Mouse (Mus musculus) kidney, postnatal 25 days (tissue): ENCODE measurements at regions not wholly inside any gene's neighbourhood (a gene's known extent, or its start where the extent isn't known, plus 50 kb on each side); places are given as distances from the start of the nearest gene placed in this dataset.

Experiments
- DNase-seq, 2 experiments: peaks; one replicate each; pipeline ENCODE4 v3.0.0; 2021; ENCODE audit warnings: mixed read lengths in 2 of 2

DNA sequence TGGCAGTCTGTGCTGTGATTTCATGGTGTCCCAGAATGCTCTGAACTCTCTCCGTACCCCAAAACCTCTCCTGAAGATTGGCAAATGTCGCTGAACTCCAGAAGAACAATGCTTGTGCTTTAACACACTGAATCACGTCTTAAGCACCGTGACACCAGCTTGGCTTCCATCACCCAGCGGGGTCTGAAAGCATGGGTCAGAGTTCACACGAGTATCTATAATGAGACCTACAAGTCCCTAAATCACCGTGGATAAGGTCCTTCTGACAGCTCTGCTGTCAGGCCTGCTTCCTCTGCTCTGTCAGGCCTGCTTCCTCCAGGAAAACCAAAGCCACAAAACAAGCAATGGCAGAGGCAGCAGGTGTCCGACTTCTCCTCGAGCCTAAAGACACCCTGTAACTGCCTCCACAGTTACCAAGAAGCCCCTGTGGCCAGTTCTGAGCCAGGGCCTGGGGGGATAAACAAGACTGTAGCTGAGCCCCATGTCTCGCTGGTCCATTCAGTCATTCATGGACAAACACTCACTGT lies 229.1 kb upstream of the A430005L14Rik start:
- no peak for DNase-seq

DNA sequence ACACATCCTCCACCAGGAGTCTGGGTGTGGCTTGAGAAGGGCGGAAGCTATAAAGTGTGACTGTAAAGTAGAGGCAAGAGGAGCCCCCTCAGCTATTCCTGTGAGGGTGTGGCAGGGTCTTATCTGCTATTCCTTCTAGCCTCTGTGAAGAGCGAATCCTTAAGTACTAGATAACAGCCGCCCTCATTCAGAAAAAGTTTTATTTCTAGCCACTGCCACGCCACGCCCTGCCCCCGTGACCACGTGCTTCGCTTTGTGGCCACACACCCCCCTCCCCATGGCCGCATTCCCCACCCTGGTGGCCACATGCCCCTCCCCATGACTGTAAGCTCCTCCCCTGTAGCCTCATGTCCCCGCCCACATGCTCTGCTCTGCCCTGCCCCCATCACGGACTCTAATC lies 218.9 kb upstream of the A430005L14Rik start:
- no peak for DNase-seq

DNA sequence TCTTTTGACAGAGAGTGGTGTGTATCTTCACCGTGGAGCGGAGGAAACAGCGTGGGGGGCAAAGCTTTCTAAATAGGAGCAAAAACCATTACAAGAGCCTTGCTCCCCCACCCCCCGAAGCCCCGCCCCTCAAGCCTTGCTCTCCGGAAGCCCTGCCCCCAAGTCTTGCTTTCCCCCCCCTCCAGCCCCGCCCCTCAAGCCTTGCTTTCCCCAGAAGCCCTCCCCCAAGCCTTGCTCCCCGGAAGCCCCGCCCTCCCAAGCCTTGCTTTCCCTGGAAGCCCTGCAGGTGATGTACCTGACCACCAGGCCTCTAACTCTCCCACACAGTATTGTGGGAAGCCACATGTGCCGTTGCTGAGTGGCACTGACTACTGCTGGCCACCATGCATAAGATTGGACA lies 214.8 kb upstream of the A430005L14Rik start:
- no peak for DNase-seq

DNA sequence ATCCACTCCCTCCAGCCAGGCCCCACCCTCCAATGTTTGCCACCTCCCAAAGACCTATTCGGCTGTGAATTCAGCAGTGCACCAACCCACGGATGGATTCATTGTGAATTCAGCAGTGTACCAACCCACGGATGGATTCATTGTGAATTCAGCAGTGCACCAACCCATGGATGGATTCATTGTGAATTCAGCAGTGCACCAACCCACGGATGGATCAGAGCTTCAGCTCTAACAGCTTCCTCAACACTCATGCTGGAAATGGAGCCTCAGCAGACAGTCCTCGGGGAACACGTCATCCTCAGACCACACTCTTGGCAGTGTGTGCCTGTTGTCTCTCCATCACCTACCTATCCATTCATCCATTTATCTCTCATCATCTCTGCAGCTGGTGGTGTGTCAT lies 204.2 kb upstream of the A430005L14Rik start:
- DNase-seq: no peak

DNA sequence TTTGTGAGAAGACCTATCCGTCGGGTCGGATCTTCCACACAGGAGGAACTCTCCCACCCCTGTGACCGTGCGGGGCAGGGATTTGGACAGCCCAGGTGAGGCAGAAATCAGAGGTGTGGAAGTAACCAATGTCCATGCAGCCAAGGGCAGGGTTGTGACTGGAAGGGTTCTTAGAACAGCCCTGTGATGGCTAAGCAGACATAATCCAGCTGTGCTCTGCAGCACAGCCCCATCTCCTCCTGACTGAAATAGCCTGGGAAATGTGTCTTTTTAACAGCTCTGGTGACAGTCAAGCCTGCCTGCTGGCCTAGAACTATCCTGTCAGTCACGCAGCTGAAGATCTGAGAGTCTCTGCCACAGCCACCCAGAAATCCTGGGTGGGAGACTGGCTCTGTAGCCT lies 198.7 kb upstream of the A430005L14Rik start:
- DNase-seq: no peak

DNA sequence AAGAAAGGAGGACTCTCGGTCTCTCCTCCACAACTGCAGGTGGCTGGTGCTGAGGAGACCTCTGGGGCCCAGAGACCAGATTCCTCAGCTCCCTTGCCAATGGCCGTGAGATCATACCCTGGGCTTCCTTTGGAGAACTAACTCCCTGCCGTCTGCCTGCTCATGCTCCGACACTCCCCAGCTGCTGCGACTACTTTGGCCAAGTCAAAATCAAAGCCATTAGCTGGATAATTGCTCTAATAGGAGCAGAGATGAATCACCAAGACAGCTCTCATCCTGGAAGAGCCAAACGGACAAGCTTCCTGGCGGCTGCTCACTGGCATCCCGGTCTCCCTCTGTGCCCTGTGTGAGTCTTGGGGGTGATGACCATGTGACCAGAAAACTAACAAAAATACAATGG lies 198.3 kb upstream of the A430005L14Rik start:
- no peak for DNase-seq

DNA sequence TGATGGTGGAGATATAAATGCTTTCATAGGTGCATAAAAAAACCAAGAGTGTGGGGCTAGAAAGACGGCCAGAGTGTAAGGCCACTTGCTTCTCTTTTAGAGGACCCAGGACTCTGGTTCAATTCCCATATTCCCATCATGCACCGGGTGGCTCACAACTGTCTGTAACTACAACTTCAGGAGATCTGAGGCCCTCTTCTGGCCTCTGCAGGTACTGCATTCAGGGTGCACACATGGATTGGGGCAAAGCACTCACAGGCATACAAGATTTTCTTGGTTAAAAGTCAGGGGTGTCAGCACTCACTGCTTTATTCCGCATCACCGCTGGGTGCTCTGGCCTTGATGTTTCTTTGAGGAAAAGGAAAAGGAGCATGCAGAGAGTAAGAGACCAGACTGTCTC lies 196.1 kb upstream of the A430005L14Rik start:
- DNase-seq: no peak

DNA sequence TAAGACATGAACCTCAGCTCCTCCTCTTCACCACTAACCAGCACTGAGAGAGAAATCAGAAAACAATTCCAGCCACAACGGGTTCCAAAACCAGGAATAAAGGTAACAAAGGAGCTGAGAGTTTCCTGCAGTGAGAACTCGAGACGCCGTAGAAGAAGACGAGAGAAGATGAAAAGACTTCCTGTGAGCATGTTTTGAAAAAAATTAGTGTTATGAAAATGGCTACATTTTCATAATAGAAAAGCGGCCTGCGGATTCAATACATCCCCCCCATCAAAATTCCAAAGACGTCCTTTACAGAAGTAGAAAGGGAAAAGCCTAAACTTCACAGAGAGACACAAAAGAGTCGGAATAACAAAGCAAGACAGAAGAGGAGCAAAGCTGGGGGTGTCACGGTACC lies 193.6 kb upstream of the A430005L14Rik start:
- no peak for DNase-seq

DNA sequence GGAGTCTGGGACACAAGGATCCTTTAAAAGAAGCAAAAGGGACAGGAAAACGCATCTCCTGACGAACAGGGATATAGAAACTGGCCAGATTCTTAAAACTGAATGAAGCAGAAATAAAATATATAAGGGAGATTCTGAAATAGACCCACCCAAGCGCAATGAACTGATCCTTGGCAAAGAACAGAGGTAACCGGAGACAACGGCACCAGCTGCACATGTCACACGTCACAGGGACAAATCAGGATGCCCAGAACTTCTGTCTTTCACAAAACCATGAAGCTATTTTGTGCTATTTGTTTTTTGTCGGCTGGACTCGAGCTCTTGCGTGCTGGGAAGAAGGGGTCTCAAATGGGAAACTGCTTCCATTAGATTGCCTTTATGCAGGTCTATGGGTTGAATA lies 189.3 kb upstream of the A430005L14Rik start:
- DNase-seq: no peak

DNA sequence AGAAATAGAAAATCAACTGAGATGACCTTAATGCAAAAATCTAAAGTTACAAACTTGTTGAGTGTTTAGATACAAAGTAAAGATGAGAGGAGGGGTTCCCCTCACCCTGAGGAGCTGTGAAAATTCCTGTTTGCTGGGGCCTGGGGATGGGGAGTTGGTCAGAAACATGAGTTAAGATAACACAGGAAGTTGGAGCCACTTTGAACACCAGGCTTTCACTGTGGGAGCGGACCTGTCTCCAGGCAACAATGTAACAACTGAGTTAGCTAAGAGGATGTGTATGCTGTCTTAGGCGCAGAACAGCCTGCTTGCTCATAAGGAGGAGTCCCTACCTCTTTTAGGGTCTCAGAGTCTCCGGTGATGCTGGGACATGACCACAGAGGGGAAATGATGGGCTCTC lies 188.7 kb upstream of the A430005L14Rik start:
- no peak for DNase-seq

DNA sequence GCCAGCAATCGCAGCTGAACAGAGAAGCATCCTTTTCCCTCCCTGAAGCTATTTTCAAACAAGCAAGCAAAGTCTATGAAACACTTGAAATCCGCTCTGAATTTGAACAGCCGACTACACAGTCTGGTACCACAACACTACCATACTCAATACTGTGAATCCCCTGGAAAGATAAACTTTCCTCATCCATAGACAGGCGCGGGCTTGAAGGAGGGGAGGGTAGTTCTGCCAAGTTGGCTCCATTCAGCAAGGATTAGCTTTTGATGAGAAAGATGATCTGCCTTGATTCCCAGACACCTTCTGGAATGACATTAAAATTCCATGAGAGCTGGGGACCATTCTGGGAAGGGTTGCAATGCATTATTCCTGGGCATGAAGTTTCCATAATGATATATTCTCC lies 186.4 kb upstream of the A430005L14Rik start:
- DNase-seq: no peak

DNA sequence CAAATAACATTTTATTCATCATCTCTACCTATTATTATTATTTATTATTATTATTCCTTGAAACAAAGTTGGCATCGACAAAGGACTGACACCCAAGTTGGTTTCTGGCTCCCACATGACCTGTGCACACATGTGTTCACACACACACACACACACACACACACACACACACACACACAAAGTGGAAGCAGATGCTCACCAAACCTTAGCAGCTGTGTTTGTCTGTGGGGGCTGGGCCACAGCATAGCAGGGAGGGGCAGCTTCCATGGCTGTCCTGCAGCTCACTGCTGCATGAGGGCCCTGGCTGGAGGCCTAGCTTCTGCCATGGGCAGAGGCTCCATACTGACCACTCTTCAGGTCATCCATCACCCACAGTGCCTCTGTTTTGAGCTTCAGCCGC lies 176.5 kb upstream of the A430005L14Rik start:
- no peak for DNase-seq

DNA sequence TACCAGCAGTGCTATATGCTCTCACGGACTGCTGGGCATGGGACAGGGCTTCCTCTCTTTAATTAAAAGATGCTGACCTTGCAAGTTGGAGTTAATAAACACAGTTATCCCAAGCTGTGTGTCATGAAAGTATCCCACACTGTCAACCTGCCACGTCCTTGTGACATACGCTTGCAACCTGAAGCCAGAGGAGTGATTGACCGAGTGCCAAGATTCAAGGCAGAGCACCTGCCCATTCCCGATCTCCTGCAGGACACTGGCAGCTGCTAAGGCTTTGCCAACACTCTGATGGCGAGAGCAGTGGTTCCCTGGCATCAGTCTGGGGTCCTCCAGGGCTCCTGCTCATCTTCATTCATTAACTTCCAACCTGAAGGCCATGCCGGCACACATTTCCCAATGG lies 175.8 kb upstream of the A430005L14Rik start:
- no peak for DNase-seq

DNA sequence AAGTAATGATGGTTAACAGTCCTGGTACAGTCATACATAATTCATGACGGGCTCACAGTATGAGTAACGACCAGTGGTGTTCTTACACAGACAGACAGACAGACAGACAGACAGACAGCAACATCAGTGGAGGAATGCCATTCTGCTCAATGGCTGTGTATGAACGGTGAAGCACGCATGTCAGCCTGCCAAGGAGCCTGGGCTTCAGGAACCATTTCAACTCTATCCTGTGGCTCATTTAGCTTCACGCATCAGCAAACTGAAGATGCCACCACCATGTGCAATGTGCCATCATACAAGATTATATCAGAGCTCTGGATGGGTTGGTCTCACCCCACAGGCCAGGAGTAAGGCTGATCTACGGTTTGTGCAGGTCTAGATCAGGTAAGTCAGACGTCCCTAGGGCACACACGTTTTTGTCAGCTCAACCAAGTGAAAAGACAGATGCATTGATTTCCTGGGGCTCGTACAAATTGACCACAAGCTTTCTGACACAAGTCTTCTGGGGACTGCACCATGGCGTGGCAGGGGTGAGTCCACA lies 175.0 kb upstream of the A430005L14Rik start:
- no peak for DNase-seq

DNA sequence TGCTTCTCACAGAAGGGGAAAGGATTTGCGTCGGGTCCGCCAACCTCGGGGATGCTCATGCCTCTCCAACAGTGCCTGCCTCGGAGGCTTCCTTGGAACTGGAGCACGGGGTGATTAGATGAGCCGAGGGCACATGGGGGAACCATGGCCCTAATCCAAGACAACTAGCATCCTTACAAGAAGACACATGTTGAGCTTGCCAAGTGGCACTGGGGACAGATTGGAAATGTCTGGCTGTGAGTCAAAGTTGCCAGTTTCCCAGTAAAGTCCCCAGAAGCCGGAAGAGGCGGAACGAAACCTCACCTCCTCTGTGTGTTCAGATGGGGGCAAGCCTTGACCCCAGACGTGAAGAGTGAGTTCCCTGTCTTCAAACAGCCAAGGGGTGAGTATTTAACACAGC lies 172.6 kb upstream of the A430005L14Rik start:
- no peak for DNase-seq

DNA sequence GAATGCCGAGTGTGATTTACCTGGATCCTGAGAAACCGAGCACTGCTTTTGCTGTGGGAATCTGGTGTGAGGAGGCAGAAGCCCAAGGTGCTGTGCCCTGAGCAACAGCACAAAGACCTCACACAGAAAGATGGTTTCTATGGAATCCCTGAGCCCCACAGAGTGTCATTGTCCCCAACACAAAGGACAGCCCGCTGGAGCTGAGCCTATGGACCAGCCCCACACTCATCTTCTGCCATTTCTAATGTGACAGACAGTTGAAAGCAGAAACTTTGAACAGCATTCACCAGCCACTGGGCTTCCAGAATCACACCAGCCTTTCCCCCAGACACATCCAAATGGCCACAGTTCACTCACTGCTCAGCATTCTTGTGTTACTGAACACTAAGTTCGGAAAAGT lies 171.5 kb upstream of the A430005L14Rik start:
- DNase-seq: no peak

DNA sequence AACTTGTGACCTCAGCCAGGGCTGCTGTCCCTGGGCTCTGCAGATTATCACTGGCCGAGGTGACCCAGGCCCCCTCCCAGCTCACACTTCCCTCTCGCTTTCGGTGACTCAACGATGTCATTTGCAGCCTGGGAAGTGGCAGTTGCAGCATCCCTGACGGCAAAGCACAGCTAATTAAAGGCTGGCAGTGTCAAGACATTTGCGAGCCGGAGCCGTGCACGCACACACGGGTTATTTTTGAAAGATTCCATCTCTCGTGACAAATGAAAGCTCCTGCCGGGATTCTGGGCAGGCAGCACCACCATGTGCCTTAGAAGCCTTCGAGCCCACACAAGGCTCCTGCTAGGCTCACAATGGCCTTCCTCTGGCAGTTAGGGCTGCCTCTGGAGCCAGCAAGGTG lies 164.7 kb upstream of the A430005L14Rik start:
- DNase-seq: no peak

DNA sequence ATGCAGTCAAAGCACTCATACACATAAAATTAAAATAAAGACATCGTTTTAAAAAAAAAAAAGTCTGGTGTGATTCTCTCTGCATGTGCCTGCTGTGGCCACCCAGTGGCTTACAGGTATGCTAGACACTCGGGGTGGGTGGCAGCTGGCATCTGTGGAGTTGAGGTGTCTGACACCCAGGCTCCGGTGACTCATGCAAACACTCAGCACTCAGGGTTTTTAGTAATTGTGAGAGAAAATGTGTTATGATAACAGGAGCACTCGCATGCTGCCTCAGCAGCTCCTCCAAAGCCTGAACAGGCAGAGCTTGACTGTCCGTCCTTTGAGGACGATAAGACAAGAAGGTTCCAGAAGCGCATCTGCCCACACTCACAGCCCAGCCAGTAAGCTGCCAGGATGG lies 159.0 kb upstream of the A430005L14Rik start:
- no peak for DNase-seq

DNA sequence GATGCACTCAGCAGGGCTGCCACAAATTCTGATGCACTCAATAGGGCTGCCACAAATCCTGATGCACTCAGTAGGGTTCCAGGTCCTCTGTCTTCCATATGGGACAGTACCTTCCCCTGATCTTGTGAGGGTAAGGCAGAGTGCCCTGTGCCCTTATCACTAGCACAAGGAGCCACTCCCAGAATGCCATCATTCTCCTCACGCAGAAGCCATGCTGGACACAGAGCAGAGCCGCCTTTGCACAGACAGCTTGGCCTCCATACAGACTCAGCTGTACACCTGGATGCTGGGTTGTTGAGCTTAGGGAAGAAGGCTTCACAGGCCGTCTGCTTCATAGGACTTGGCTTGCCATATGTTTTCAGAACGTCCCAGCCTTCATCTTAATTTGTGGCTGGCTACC lies 151.3 kb upstream of the A430005L14Rik start:
- DNase-seq: no peak

DNA sequence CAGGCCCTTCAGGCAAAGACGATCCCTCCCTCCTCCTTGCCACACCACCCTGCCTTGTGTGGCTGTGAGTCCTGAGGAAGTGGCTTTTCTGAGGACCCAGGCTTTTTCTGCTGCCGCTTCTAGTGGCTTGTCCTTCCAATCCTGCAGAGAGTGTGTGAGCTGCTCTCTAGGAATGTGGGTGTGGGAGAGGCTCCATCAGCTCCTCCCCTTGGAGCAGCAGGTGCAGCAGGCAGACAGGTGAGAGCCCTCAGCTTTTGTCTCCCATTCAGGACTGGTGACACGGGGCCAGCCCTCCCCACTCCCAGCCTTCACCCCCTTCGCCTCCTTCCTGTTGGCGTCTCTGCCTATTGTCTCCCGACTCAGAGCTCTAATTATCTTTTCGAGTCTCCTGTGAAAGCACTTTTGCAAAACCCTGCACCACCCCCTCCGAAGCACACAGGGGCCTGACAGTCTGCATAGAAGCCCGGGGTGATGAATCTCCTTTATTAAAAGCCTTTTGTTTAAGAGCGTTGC lies 150.8 kb upstream of the A430005L14Rik start:
- DNase-seq: no peak

DNA sequence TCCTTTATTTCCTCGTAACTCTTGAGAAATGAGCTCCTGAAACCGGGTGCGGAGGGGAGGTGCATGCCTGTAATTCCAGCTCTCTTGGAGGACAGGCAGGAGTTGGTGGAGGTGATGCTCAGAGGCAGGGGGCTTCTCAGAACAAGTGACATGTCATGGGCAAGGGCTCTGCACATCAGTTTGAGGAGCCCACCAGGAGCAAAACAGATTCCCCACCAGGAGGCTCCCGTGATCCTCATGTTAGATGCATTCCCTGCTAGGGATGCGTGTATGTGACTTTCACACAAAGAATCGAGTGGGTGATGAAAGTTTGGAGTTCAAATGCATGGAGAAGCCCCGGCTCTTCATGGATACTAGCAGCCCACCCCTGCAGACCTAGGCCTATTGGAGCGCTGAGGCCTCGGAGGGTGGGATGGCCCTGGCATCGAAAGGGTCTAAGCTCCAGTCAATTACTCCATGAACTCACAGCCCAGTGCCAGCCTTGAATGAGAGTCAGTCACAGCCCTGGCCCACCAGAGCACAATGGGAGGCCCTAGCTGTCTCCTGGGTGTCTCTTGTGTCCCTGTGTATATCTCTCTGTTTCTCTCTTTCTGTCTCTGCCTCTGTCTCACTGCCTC lies 150.1 kb upstream of the A430005L14Rik start:
- DNase-seq: no peak

DNA sequence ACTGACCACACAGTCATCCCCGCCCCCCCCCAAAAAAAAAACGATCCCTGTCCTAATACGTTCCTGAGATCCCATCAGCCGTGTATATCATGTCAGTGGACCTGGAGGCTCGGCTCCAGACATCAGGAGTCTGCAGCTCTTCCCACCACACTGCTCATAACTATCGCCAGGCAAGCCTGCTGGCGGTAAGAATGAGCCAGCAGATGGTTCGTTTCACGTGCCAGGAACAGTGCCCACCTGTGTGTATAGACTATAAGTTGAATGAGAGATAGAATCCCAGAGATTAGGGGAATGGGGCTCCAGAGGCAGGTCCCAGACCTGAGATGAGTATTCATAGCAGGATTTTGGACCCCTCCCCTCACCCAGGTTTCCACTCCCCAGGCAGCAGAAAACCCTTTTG lies 144.2 kb upstream of the A430005L14Rik start:
- no peak for DNase-seq

DNA sequence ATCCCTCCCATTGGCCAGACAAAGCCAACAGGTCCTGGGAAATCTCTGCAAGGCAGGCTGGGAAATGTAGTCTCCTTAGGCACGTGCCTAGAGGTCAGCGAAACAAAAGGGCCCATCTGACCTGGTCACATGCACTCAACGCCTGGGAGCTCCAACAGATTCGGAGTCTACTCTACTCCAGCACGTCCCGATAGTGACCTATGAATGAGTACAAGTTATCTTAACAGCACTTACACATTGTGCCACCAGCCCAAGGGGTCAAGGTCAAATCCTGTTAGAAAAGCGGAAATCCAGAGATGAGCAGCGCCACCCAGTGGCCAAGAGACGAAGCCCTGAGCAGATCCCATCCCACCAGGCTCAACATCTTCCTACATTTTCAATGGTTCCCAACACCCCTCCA lies 129.1 kb upstream of the A430005L14Rik start:
- no peak for DNase-seq

DNA sequence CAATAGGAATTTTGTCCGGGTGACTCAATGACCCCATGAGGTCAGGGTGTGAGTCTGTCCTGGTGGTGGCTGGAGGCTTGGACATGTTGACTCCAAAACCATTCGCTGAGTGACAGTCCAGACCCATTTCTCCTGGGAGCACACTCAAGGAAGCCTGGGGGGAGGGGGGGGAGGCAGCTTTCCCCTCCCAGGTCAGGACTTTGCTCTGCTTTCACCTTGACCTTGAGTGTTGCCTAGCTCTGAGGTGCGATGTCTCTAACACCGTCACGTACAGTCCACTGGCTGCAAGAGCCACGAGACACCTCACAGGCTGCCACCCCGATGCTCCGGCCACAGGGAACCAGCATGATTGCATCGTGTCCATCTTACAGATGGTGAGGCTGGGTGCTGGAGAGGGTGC lies 127.3 kb upstream of the A430005L14Rik start:
- no peak for DNase-seq

DNA sequence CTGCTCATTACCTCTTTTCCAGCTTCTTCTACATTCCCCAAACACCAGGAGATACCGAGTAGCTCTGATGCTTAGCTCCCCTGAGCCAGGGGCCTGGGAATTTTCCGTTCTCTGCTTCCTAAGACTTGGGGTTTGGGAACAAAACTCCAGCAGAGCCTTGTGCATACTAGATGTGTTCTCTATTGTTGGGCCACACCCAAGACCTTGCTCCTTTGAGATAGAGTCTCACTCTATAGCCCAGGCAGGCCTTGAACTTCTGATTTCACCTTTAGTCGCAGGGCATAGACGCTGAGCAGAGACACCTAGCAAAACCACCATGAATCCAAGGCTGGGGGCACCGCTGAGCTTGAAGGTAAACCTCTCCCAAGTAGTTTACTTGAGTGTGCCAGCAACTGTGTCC lies 126.5 kb upstream of the A430005L14Rik start:
- DNase-seq: no peak
